Mouse (Mus musculus) hindbrain, embryonic 13.5 days (tissue): ENCODE measurements at regions not wholly inside any gene's neighbourhood (a gene's known extent, or its start where the extent isn't known, plus 50 kb on each side); places are given as distances from the start of the nearest gene placed in this dataset.

ENCODE experiments used
- ATAC-seq: fragments of 200-750 bp; cut with Nextera tagmentation; 2 replicates; pipeline ENCODE4 v1.8.0; 2017; ENCODE audit warnings: moderate TSS enrichment; ENCODE audit not compliant: low FRiP score
- H3K27ac ChIP-seq: fragments of 300-500 bp; sonication (generic); 2 replicates; pipeline ENCODE4 v1.5.1; 2015; ENCODE audit warnings: inconsistent platforms, mild to moderate bottlenecking, moderate library complexity
- H3K27me3 ChIP-seq: fragments of 300-500 bp; sonication (generic); 2 replicates; pipeline ENCODE4 v1.6.1; 2015; ENCODE audit warnings: mild to moderate bottlenecking, inconsistent platforms
- H3K36me3 ChIP-seq: fragments of 300-500 bp; sonication (generic); 2 replicates; pipeline ENCODE4 v1.6.1; 2015; ENCODE audit warnings: mild to moderate bottlenecking, inconsistent platforms
- H3K4me1 ChIP-seq: fragments of 300-500 bp; sonication (generic); replicated peaks from 2 replicates; pipeline ENCODE4 v1.6.1; 2015; ENCODE audit warnings: inconsistent platforms
- H3K4me2 ChIP-seq: fragments of 300-500 bp; sonication (generic); 2 replicates; pipeline ENCODE4 v1.6.1; 2015; ENCODE audit warnings: inconsistent platforms, mild to moderate bottlenecking, moderate library complexity
- H3K4me3 ChIP-seq: fragments of 300-500 bp; sonication (generic); 2 replicates; pipeline ENCODE4 v1.5.1; 2015; ENCODE audit warnings: mild to moderate bottlenecking, inconsistent platforms
- H3K9ac ChIP-seq: fragments of 300-500 bp; sonication (generic); 2 replicates; pipeline ENCODE4 v1.6.1; 2015; ENCODE audit warnings: mild to moderate bottlenecking, inconsistent platforms
- H3K9me3 ChIP-seq: fragments of 300-500 bp; sonication (generic); 2 replicates; pipeline ENCODE4 v1.6.1; 2016; ENCODE audit warnings: inconsistent platforms
- WGBS: fragments of 180-500 bp; shearing (Covaris S2); methylation state at CpG from one replicate; pipeline ENCODE4 v1.1.7; 2015; 5-methylcytosine and 5-hydroxymethylcytosine counted together

DNA sequence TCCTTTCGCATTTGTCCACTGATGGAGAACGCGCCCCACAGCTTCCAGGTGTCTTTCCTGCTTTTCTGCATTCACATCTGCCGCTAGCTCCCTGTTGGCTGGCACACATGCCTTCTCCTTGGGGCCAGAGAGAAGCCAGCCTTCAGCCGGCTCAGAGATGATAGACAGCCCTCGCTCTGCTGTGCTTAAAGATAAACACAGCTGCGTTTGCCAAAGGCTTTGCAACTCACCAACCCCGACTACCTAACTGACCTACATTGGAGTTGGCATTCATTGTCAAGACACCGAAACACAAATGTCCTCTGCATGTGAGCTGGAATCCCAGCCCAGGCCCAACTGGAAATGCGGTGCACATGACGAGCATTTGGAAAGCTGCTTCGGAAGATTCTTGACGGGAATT, 87.2 kb upstream of the Gm10234 start:
- Histone ChIP-seq H3K27me3 (no peaks in the 10 kb centered on the region), H3K27ac (peak overlapping the region; percentile 4; the same call in 1 of the 2 replicates), H3K4me2 (no peak overlapping the region), H3K9me3 (no peaks in the 10 kb centered on the region), H3K4me1 (peaks cover 9% of the 10 kb centered on the region), H3K4me3 (no peak overlapping the region), H3K9ac (no peak overlapping the region), H3K36me3 (no peaks in the 10 kb centered on the region)
- 76% methylated on average over 13 of the region's 13 CpGs for WGBS
- ATAC-seq, result no peak

DNA sequence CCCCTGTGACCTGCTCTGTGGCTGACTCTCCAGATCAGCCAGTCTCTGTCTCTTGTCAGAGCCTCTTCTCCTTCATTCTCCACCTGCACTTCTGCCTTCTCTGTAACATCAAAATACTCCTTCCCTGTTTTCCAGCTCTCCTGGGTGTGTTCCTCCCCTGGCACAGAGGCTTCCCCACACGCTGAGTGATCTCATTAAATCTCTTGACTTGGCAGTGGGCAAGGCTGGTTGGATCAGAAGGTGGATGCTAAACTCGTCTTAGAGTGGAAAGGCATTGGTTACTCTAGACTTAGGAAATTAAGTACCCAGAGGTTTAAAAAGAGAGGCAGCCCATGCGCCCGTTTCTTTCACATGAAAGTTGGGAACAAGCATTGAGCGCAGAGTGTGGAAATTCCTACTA, 78.3 kb upstream of the Gm10234 start:
- H3K4me3 ChIP-seq, result no peak overlapping the region
- no peaks in the 10 kb centered on the region for H3K9me3 ChIP-seq
- ATAC-seq, result no peak
- no peaks in the 10 kb centered on the region for H3K4me1 ChIP-seq
- no peak overlapping the region for H3K4me2 ChIP-seq
- H3K36me3 ChIP-seq, result no peaks in the 10 kb centered on the region
- no peak overlapping the region for H3K9ac ChIP-seq
- no peak overlapping the region for H3K27ac ChIP-seq
- no peaks in the 10 kb centered on the region for H3K27me3 ChIP-seq
- 89% methylated on average over 5 of the region's 5 CpGs for WGBS

DNA sequence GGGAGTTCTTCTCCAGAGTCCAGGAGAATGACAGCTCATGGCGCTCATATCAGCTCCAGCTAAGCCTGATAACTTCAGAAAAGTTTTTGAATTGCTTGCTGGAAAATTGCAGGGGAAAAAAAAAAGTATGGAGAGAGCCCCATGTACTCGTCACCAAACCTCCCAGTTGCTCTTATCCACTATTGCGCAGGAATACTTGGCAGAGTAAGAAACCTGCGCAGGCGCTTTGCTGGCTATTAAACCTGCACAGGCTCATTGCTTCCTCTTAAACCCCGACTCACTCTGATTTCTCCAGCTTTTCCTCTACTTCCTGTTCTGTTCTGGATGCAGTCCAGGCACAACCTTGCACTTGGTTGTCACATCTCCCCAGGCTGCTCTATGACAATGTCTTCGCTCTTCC, 77.0 kb upstream of the Gm10234 start:
- H3K9me3 ChIP-seq, result no peaks in the 10 kb centered on the region
- no peaks in the 10 kb centered on the region for H3K4me1 ChIP-seq
- H3K9ac ChIP-seq, result no peak overlapping the region
- no peaks in the 10 kb centered on the region for H3K27me3 ChIP-seq
- ATAC-seq, result no peak
- no peaks in the 10 kb centered on the region for H3K36me3 ChIP-seq
- no peak overlapping the region for H3K4me3 ChIP-seq
- no peak overlapping the region for H3K27ac ChIP-seq
- no peak overlapping the region for H3K4me2 ChIP-seq
- 90% methylated on average over 7 of the region's 7 CpGs for WGBS

DNA sequence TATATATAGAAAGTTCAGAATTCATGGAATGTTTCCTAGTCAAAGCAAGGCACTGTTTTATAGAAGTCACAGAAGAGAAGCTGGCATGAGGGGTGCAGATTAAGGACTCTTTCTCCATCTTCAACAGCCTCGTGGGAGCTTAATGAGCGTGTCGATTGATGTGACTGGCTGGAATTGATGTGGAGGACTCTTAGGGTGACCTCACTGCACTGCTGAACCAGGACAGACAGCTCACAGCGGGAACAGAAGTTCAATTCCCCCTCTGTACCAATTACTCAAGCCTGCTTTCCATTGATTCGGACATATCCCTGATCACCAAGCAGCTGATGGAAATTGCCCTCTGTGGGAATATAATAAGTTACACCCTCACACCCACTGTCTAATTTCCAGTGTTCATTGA, 65.6 kb upstream of the Gm10234 start:
- Histone ChIP-seq H3K27me3 (no peaks in the 10 kb centered on the region), H3K9ac (no peak overlapping the region), H3K4me2 (no peak overlapping the region), H3K36me3 (no peaks in the 10 kb centered on the region), H3K27ac (no peak overlapping the region), H3K4me1 (peaks cover 2% of the 10 kb centered on the region; the same call in 1 of the 2 replicates), H3K4me3 (no peak overlapping the region), H3K9me3 (no peaks in the 10 kb centered on the region)
- no peak for ATAC-seq
- WGBS, result 15% methylated on average over 5 of the region's 5 CpGs

DNA sequence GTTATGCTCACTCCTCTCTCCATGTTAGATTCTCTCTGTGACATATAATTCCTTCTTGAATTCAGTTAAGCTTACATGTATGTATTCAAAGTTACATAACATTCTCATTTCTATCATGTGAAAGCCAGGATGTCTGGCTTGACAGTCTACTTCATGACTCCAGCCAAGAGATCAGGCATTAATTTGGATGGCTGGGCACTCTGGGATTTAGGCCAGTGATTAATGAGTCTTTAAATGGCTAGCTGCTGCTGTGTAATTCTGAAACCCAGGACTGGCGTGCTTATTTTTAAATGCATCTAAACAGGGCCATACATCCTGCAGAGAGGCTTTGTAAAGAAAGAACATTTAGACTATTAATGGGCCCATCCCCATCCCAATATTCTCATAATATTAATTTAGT, 60.9 kb upstream of the Gm10234 start:
- H3K36me3 ChIP-seq, result no peaks in the 10 kb centered on the region
- no peak overlapping the region for H3K4me3 ChIP-seq
- no peak overlapping the region for H3K27ac ChIP-seq
- no peak overlapping the region for H3K9ac ChIP-seq
- H3K4me1 ChIP-seq, result peaks cover 2% of the 10 kb centered on the region; the same call in 1 of the 2 replicates
- no peaks in the 10 kb centered on the region for H3K9me3 ChIP-seq
- no peak for ATAC-seq
- no peaks in the 10 kb centered on the region for H3K27me3 ChIP-seq
- H3K4me2 ChIP-seq, result no peak overlapping the region
- WGBS, result 28% methylated on average over 1 of the region's 1 CpGs

DNA sequence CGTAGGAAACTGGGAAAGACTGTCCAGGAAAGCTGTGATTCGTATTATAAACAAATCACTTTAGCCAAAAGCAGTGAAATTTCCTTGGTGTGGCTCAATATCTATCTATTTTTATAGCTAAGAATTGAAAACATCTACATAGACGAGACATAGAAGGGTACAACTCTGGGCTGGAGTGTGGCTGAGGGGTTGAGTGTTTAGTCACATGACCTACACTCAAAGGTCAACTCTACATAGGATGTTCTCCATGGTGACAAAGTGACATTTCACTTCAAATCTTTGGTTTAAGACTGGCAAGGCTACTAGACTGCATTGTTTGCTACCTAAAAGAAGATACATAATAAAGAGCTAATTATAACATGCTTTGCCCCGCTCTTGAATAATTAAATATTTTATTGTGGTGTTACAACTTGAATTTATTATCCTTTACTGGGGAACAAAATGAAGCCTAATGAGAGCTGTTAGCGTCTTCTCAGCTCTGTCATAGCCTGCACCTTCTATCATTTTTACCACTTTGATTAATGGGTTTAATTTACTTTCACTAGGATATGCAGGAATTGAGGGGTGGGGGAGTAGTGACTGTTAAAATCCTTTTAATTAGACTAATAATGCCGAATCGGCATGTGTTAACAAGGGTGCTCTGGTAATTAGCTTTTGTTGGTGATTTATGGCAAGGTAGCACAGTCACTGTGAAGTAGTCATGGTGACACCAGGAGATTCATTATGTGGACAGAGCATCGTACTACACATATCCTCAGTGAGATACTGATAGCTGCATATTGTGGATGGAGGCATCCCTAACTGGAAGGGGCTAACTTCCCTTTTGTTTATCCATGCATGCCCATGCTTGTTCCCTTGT, 57.7 kb upstream of the Gm10234 start:
- H3K4me1 ChIP-seq, result no peaks in the 10 kb centered on the region
- H3K27ac ChIP-seq, result no peak overlapping the region
- no peak overlapping the region for H3K4me2 ChIP-seq
- H3K36me3 ChIP-seq, result no peaks in the 10 kb centered on the region
- no peak overlapping the region for H3K9ac ChIP-seq
- no peak overlapping the region for H3K4me3 ChIP-seq
- H3K27me3 ChIP-seq, result no peaks in the 10 kb centered on the region
- no peaks in the 10 kb centered on the region for H3K9me3 ChIP-seq
- peak; percentile 69 for ATAC-seq
- WGBS, result 63% methylated on average over 8 of the region's 8 CpGs

DNA sequence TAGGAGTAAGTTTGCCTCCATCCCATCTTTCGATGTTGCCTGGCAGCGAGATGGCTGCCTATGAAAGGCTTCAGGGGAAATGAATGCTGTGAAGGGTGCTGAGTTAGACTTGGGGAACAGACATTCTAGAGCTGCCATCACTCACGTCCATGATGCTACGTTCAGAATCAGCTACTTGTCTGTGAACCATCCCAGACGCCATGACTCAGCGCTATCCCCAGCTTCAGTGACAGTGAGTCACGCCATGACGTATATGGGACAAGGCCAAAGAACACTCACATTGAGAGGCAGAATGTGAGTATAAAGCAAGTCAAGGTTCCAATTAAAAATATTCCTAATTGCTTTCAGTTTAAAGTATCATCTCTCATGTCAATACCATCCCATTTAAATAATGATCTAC, 52.4 kb upstream of the Gm10234 start:
- 89% methylated on average over 8 of the region's 8 CpGs for WGBS
- no peak overlapping the region for H3K4me3 ChIP-seq
- no peak overlapping the region for H3K27ac ChIP-seq
- no peak overlapping the region for H3K9ac ChIP-seq
- H3K27me3 ChIP-seq, result no peaks in the 10 kb centered on the region
- ATAC-seq, result no peak
- no peaks in the 10 kb centered on the region for H3K36me3 ChIP-seq
- no peak overlapping the region for H3K4me2 ChIP-seq
- H3K9me3 ChIP-seq, result no peaks in the 10 kb centered on the region
- no peaks in the 10 kb centered on the region for H3K4me1 ChIP-seq
